Mouse (Mus musculus) hindbrain, embryonic 16.5 days (tissue): ENCODE results near the gene Dctpp1. TPM values are rescaled to one million over a fixed set of nuclear protein-coding genes. Genes with fewer than 3 reads are reported as not detected.

Experiments
- ATAC-seq: fragments of 200-750 bp; cut with Nextera tagmentation; 2 replicates; pipeline ENCODE4 v1.8.0; 2017; ENCODE audit warnings: moderate TSS enrichment, moderate library complexity
- H3K27ac ChIP-seq: fragments of 300-500 bp; sonication (generic); 2 replicates; pipeline ENCODE4 v1.5.1; 2014; ENCODE audit warnings: low read depth, mild to moderate bottlenecking, control low read depth, low read length, moderate library complexity
- H3K27me3 ChIP-seq: fragments of 300-500 bp; sonication (generic); replicated peaks from 2 replicates; pipeline ENCODE4 v1.6.1; 2014; ENCODE audit warnings: low read length; ENCODE audit not compliant: control insufficient read depth, insufficient read depth
- H3K36me3 ChIP-seq: fragments of 300-500 bp; sonication (generic); 2 replicates; pipeline ENCODE4 v1.6.1; 2014; ENCODE audit warnings: mild to moderate bottlenecking, low read length, moderate library complexity, mixed read lengths; ENCODE audit not compliant: control insufficient read depth, insufficient read depth
- H3K4me1 ChIP-seq: fragments of 300-500 bp; sonication (generic); 2 replicates; pipeline ENCODE4 v1.6.1; 2014; ENCODE audit warnings: low read depth, low read length; ENCODE audit not compliant: control insufficient read depth, insufficient read depth
- H3K4me2 ChIP-seq: fragments of 300-500 bp; sonication (generic); 2 replicates; pipeline ENCODE4 v1.6.1; 2014; ENCODE audit warnings: mild to moderate bottlenecking, low read length, control low read depth, moderate library complexity
- H3K4me3 ChIP-seq: fragments of 300-500 bp; sonication (generic); 2 replicates; pipeline ENCODE4 v1.5.1; 2014; ENCODE audit warnings: mild to moderate bottlenecking, low read length, control low read depth, moderate library complexity
- H3K9ac ChIP-seq: fragments of 300-500 bp; sonication (generic); 2 replicates; pipeline ENCODE4 v1.6.1; 2014; ENCODE audit warnings: low read depth, mild to moderate bottlenecking, control low read depth, low read length, moderate library complexity
- H3K9me3 ChIP-seq: fragments of 300-500 bp; sonication (generic); 2 replicates; pipeline ENCODE4 v1.6.1; 2014; ENCODE audit warnings: mild to moderate bottlenecking, low read length, moderate library complexity; ENCODE audit not compliant: control insufficient read depth
- WGBS: fragments of 180-500 bp; shearing (Covaris S2); extraction: QIAGEN DNeasy Blood & Tissue Kit; methylation state at CpG from one replicate; pipeline ENCODE4 v1.1.7; 2014; 5-methylcytosine and 5-hydroxymethylcytosine counted together
- polyA plus RNA-seq: library from polyadenylated mRNA; unstranded; fragments of >200 nt; fragmentation: Nextera tagmentation; extraction: Ambion mirVana; gene quantifications from 2 replicates; pipeline ENCODE4 v1.2.1, GENCODE M21; 2015

Gene Dctpp1
- polyA plus RNA-seq, 1 experiment from 2014 or later: 118 TPM

DNA sequence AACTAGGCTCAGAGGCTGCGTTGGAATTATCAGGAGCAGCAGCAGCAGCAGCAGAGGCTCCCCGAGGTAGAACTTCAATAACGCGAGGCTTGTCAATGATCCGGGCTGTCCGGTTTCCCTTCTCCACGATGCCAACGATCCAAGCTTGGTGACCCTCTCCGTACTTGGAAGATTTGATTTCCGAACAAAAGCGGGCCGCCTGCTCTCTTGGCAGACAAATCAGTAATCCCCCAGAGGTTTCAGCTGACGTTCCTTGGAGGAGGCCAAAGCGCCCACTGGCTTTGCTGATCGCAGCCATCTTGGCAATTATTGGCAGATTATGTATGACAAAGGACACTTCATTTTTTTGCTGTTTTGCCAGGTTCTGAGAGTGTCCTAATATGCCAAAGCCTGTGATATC lies 12.1 kb upstream of the Dctpp1 start:
- 90% methylated on average over 15 of the region's 15 CpGs for WGBS
- Histone ChIP-seq H3K9ac (no peak overlapping the region), H3K4me3 (no peak overlapping the region; the same call in 1 of the 2 replicates), H3K36me3 (peaks cover 4% of the 10 kb centered on the region), H3K9me3 (peaks cover 4% of the 10 kb centered on the region), H3K27ac (no peak overlapping the region), H3K4me2 (peak overlapping the region; percentile 65), H3K27me3 (no peaks in the 10 kb centered on the region), H3K4me1 (peaks cover 10% of the 10 kb centered on the region)
- ATAC-seq: no peak

DNA sequence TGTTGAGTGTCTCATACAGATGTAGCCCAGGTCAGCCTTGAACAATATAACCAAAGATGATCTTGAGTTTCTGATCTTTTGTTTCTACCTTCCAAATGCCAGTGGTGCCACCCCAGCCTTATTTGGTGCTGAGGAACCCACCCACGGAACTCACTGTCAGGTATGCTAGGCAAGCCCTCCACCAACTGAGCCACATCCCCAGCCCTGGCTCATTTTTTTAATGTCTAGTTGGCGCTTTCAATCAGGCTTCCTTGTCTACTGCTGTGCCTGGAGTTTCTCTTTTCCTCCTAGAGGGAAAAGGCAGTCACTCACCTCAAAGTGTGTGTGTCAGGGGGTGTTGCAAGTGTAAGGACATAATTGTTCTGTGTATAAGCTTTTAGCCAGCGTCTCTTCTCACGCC lies 10.6 kb upstream of the Dctpp1 start:
- WGBS: 90% methylated on average over 4 of the region's 4 CpGs
- H3K4me3 ChIP-seq: no peak overlapping the region
- ATAC-seq: no peak

GRCm38 (mm10) chr7:127270666-127271065 lies 10.2 kb upstream of the Dctpp1 start:
- H3K36me3 ChIP-seq: peaks cover 4% of the 10 kb centered on the region
- no peaks in the 10 kb centered on the region for H3K27me3 ChIP-seq
- no peak overlapping the region for H3K4me2 ChIP-seq
- peaks cover 4% of the 10 kb centered on the region for H3K9me3 ChIP-seq
- 91% methylated on average over 5 of the region's 5 CpGs for WGBS
- ATAC-seq: no peak
- H3K27ac ChIP-seq: no peak overlapping the region
- peaks cover 10% of the 10 kb centered on the region for H3K4me1 ChIP-seq
- no peak overlapping the region for H3K4me3 ChIP-seq
- H3K9ac ChIP-seq: no peak overlapping the region

More for the DNA sequence above, 10.6 kb upstream of the Dctpp1 start:
- H3K9me3 ChIP-seq: peaks cover 4% of the 10 kb centered on the region
- no peak overlapping the region for H3K9ac ChIP-seq
- H3K4me1 ChIP-seq: peaks cover 10% of the 10 kb centered on the region
- no peaks in the 10 kb centered on the region for H3K27me3 ChIP-seq
- H3K36me3 ChIP-seq: peaks cover 4% of the 10 kb centered on the region
- no peak overlapping the region for H3K27ac ChIP-seq
- H3K4me2 ChIP-seq: no peak overlapping the region

- H3K9me3 ChIP-seq: peaks cover 4% of the 10 kb centered on the region
- no peak overlapping the region for H3K4me2 ChIP-seq
- no peak overlapping the region for H3K4me3 ChIP-seq
- ATAC-seq: no peak
- H3K4me1 ChIP-seq: peaks cover 10% of the 10 kb centered on the region
- WGBS: 93% methylated on average over 2 of the region's 2 CpGs
- H3K27me3 ChIP-seq: no peaks in the 10 kb centered on the region
- no peak overlapping the region for H3K9ac ChIP-seq
- no peak overlapping the region for H3K27ac ChIP-seq
- H3K36me3 ChIP-seq: peaks cover 4% of the 10 kb centered on the region
Measured at GRCm38 (mm10) chr7:127270256-127270655, 9.7 kb upstream of the Dctpp1 start.

DNA sequence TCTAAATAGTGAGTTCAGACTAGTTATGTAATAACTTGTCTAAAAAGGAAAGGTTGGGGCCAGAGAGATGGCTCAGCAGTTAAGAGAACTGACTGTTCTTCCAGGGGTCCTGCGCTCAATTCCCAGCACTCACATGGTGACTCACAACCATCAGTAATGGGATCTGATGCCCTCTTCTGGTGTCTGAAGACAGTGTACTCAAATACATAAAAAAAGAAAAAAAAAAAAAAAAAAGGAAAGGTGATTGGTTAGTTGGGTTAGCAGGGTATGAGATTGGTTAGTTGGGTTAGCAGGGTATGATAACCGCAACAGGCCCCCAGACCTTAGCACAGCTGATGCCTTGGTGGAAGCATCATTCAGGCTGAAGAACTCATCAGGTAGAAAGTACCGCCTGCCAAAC lies 3.0 kb upstream of the Dctpp1 start:
- H3K4me1 ChIP-seq: peaks cover 10% of the 10 kb centered on the region
- no peak for ATAC-seq
- H3K27ac ChIP-seq: no peak overlapping the region
- no peaks in the 10 kb centered on the region; the same call in 1 of the 2 replicates for H3K36me3 ChIP-seq
- H3K9ac ChIP-seq: no peak overlapping the region
- H3K27me3 ChIP-seq: no peaks in the 10 kb centered on the region
- no peak overlapping the region for H3K4me2 ChIP-seq
- H3K9me3 ChIP-seq: peaks cover 4% of the 10 kb centered on the region
- no peak overlapping the region for H3K4me3 ChIP-seq
- 94% methylated on average over 3 of the region's 3 CpGs for WGBS

DNA sequence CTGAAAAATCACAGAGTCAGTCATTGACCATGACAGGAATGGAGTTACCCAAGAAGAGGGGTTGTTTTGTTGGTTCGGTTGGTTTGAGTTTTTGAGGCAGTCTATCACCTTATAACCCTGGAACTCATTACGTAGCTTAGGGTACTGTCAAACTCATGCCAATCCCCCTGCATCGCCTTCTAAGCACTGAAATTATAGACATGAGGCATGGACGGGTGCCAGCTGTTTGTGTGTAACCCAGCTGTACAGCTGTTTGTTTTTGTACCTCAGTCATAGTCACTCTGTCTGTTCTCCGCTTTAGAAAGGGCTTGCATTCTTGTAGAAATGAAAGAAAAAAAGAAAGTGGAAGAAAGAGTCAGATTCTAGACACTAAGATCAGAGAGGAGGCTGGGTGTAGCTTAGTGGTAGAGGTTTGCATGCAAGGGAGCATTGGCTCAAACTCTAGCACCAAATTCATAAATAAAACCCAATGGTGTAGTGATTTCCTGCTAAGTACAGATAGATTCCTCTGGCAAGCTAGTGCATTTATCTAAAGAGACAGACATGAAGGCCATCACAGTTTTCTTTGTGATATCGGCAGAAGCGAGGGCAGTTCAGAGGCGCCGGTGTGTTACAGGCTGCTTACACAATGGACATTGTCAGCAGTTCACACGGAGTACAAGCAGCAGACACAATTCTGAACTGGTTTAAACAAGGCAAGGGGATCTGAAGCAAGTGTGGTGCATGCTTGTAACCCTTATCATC lies 1.9 kb upstream of the Dctpp1 start:
- Histone ChIP-seq H3K27me3 (no peaks in the 10 kb centered on the region), H3K36me3 (no peaks in the 10 kb centered on the region), H3K4me3 (no peak overlapping the region), H3K27ac (no peak overlapping the region), H3K9ac (no peak overlapping the region), H3K4me1 (peaks cover 10% of the 10 kb centered on the region), H3K4me2 (no peak overlapping the region), H3K9me3 (no peaks in the 10 kb centered on the region)
- 84% methylated on average over 10 of the region's 10 CpGs for WGBS
- no peak for ATAC-seq

DNA sequence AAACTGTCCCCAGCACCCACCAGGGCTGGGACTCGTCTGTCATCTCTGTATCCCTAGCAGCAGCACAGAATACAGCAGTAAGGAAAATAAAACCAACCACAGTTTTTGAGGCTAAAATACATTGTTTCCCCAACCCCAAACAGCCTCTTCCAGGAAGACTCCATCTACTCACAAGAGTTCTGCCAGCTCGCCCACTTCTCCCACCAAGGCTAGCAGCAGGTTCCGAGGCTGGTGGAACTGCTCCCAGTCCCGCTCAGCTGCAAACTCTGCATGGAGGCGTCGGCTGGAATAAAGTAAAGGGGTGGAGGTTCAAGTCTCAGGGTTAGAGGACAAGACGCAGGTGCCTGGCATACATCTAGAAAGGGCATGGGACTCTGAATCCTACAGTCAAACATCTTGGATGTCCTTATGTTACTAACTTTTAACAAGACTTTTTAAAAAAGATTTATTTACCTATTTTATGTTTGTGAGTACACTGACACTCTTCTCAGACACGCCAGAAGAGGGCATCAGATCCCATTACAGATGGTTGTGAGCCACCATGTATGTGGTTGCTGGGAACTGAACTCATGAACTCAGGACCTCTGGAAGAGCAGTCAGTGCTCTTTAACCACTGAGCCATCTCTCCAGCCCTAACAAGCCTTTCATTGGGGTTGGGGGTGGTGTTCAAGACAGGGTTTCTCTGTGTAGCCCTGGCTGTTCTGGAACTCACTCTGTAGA lies 1.2 kb downstream of the Dctpp1 start:
- Histone ChIP-seq H3K36me3 (no peaks in the 10 kb centered on the region), H3K27me3 (no peaks in the 10 kb centered on the region), H3K4me2 (peak overlapping the region; percentile 91), H3K9me3 (no peaks in the 10 kb centered on the region), H3K4me3 (peak overlapping the region; percentile 80), H3K9ac (no peak overlapping the region), H3K4me1 (peaks cover 16% of the 10 kb centered on the region), H3K27ac (no peak overlapping the region)
- ATAC-seq: no peak
- 75% methylated on average over 8 of the region's 8 CpGs for WGBS

DNA sequence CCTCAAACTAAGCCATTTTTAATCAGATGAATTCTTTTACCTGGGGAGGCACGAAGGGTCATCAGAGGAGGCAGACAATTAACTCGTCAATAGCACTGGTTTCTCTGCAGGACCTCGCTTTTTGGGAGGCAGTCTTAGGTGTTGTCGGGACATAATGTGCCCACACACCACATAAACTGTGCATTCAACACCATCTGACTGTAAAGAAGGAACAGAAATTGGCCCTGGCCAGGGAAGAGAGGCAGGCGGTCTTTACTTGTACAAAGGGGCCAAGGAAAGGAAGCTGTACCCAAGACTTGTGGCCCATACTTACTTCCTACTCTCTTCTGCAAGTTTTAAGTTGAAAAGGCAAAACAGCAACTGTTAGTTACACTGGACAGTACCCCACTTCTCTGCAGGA lies 4.0 kb downstream of the Dctpp1 start:
- Histone ChIP-seq H3K9ac (no peak overlapping the region), H3K4me1 (peaks cover 16% of the 10 kb centered on the region), H3K27ac (no peak overlapping the region), H3K9me3 (no peaks in the 10 kb centered on the region), H3K4me2 (no peak overlapping the region), H3K4me3 (no peak overlapping the region), H3K36me3 (no peaks in the 10 kb centered on the region), H3K27me3 (no peaks in the 10 kb centered on the region)
- WGBS: 95% methylated on average over 5 of the region's 5 CpGs
- no peak for ATAC-seq

DNA sequence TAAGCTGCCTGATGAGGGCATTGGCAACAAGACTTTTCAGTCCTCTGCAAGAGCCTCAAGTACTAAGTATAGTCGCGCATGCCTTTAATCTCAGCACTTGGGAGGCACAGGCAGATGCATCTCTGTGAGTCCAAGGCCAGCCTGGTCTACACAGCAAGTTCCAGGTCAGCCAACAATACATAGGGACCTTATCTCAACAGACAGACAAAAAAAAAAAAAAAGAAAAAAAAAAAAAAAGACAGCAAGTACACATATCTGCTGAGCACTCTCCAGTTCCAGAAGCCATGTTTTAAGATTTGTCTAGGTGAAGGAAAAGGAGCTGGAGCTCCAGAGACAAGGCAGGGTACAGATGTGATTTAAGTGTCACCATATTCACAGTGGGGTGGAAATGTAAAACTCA lies 4.5 kb downstream of the Dctpp1 start:
- no peak overlapping the region for H3K4me2 ChIP-seq
- no peaks in the 10 kb centered on the region for H3K9me3 ChIP-seq
- H3K4me1 ChIP-seq: peaks cover 13% of the 10 kb centered on the region
- H3K27ac ChIP-seq: no peak overlapping the region
- H3K4me3 ChIP-seq: no peak overlapping the region
- H3K36me3 ChIP-seq: no peaks in the 10 kb centered on the region
- WGBS: 90% methylated on average over 2 of the region's 2 CpGs
- no peak for ATAC-seq
- no peak overlapping the region for H3K9ac ChIP-seq
- H3K27me3 ChIP-seq: no peaks in the 10 kb centered on the region
